Mouse (Mus musculus) cortical plate, adult 2 months (tissue): ENCODE results near the gene Nbea.

Experiments used
- CTCF ChIP-seq: fragments of 200-500 bp; IDR thresholded peaks from 2 replicates; pipeline ENCODE4 v1.5.1; 2011; ENCODE audit warnings: mild to moderate bottlenecking, control low read depth, low read length; ENCODE audit not compliant: insufficient read depth; ENCODE audit errors: extremely low read depth
- POLR2A ChIP-seq: fragments of 200-500 bp; IDR thresholded peaks from 2 replicates; pipeline ENCODE4 v1.6.1; 2011; ENCODE audit warnings: mild to moderate bottlenecking, low read length, control low read depth; ENCODE audit not compliant: insufficient read depth; ENCODE audit errors: extremely low read depth

DNA sequence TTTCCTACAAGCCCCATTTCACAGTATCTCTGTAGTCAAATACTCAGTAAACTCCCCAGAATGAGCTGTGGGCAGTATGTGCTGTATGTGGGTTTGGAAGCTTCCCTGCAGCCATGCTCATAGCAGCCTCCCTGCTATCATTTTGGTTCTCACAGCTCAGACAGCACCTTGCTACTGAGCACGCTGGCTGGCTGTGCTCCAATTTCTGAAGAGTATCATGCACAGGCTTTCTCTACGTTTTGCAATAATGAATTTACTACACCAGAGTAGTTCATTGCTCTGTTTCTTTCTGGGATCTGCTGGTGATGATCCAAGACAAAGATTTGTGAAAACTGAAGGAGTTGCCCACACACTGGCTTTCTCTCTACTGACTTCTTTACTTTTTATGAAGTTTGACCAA, 505.8 kb downstream of the Nbea start:
- TF ChIP-seq CTCF (no peak), POLR2A (no peak)
